Mouse (Mus musculus): ENCODE measurements around the gene Itsn1.

Itsn1 gene

GRCm38 (mm10) chr16:91729066-91729482, at the start of gene Itsn1:
Gene Itsn1 (plus strand): TSS chr16:91729281.
- peak; percentile 95 for DNase-seq (ENCODE audit: low spot score)

GRCm38 (mm10) chr16:91680656-91681055, 48.4 kb upstream of the Itsn1 start:
- no peak for DNase-seq (ENCODE audit: low spot score)

- no peak for DNase-seq (ENCODE audit: low spot score)
Measured at GRCm38 (mm10) chr16:91685526-91685925, 43.6 kb upstream of the Itsn1 start.

GRCm38 (mm10) chr16:91686369-91686768, 42.7 kb upstream of the Itsn1 start:
- DNase-seq (ENCODE audit: low spot score), result no peak

DNA sequence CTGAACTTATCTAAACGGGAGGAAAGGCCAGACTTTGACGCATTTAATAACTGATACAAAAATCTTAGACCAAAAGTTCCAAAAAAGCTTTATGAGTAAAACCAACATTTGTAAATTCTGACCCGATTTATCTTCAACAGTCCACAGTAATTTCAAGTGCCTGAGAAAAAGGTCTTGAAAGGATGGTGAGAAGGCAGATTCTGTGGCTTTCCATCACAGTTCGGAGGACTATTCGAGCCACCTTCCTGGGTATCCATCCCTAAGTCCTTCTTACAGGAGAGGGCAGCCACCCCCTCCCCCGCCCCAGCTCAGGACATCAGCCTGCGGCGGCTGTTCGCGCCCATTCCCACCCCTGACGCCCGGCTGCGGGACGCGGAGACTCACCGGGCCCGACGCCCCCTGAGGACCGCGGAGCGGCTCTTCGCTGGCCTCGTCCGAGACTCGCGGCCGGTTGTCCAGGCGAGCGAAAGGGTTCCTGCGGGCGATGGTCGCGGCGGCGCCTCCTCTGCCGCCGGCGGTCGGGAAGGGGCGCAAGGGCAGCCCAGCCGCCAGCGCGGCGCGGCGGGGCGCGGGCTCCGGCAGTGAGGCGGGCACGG, 41.0 kb upstream of the Itsn1 start:
- no peak for DNase-seq (ENCODE audit: low spot score)

DNA sequence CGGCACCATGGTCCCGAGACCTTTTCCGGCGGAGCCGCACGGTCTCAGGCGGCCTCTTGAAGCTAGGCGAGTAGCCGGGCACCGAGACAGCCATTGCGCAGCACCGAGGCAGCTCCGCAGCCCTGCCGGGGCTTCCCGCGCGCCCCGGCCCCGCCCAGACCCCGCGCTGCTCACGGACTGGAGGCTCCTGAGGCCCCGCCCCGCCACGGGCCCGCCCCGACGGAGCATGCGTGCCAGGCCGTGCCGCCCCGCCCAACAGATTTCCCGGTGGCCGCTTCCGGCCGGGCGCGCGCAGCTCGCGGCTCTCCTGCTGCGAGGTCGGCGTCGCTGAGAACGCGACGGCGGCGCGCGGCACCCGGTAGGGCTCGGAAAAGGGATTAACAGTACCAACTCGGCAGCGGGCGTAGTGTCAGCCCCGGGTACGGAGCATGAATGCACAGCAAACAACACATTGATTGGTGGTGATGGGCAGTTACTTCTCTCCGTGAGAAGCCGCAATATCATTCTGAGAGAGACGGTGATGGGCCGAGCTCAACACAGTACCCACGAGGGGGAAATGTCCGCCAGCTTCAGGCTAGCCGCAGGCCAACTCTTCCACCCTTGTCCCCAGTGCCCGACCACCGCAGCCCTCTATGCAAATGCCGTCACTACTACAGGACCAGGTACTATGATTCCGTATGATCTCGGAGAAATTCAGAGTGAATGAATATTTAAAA, 40.3 kb upstream of the Itsn1 start, which contains the start of gene Donson:
Gene Donson (minus strand): TSS at position 152 of the 716 bp plus-strand sequence.
- DNase-seq (ENCODE audit: low spot score), result peak; percentile 92

- no peak for DNase-seq (ENCODE audit: low spot score)
Measured at GRCm38 (mm10) chr16:91689791-91690190, 39.3 kb upstream of the Itsn1 start.

DNA sequence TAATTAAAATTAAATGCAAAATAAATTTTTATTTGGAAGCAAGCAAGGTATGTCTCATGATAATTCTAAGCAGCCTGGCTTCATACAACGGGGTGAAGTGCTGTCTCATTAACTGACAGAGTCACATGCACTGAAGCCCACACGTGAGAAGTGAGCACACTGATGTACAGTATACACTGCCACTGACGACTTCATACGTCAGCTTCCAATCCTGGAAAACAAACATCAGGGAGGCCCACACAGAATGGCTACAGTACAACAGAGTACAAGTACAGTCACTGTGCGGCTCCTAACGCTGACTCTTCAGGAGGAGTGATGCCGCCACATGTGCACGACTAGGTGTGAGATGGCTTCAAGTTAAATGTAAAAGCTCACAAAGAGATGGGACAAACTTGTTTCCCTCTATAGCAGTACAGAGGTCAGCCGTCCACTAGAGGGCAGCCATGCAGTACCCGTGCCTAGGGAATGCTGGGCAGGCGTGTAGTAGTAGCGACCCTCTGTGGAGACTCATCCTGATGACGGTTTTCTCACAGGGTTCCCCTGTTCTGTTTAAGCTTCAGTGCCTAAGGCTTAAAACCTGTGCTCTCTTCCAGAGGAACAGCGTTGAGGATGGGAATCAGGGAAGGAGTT, 34.5 kb upstream of the Itsn1 start:
- DNase-seq (ENCODE audit: low spot score), result peak; percentile 62

DNA sequence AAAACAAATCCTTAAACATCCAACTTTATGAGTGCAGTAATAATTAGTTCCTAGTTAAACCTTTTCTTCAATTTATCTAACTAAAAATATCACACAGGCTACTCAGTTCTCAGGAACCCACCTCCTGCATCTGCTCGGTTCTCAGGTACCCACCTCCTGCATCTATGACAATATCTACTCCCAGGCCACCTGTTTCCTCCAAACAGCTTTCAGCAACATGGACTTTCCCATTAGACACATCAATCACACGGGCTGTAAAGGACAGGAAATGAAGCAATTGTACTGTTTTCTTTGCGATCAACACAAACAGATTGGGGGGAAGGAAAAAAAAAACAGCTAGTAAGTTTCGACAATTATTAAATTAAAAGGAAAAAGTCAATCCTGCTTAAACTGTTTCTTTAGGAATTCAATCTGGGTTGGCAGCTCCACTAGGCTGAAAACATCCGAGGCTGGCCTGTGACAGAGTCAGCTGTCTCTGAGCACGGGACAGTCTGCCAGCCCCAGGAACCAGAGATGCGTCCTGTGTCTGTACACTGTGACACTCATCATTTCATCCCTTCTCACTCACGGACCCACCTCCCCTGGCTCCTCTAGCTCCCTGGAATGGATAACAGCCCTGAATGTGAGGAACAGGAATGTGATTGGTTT, 33.8 kb upstream of the Itsn1 start:
- no peak for DNase-seq (ENCODE audit: low spot score)

- DNase-seq (ENCODE audit: low spot score), result no peak
Measured at GRCm38 (mm10) chr16:91698995-91699394, 30.1 kb upstream of the Itsn1 start.

GRCm38 (mm10) chr16:91701908-91702307, 27.2 kb upstream of the Itsn1 start:
- no peak for DNase-seq (ENCODE audit: low spot score)

DNA sequence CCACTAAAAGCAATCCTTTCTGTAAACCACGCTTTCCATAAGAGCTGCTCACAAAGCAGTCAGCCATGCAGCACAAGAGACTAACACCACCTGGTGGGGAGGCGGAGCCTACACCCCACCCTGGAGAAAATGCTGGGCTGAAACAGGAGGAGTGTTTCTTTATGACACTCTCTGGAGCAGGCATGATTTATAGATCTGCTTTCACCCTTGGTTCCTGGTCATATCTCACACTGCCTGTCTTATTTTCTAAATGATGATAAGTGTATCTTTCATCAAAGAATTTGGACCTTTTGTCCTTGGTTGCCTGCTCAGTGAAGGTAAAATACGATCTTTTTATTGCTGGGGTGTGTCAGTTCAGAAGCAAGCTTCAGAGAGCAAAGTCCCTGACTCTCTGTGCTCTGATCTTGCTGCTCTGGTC, 26.3 kb upstream of the Itsn1 start:
- DNase-seq (ENCODE audit: low spot score), result no peak

DNA sequence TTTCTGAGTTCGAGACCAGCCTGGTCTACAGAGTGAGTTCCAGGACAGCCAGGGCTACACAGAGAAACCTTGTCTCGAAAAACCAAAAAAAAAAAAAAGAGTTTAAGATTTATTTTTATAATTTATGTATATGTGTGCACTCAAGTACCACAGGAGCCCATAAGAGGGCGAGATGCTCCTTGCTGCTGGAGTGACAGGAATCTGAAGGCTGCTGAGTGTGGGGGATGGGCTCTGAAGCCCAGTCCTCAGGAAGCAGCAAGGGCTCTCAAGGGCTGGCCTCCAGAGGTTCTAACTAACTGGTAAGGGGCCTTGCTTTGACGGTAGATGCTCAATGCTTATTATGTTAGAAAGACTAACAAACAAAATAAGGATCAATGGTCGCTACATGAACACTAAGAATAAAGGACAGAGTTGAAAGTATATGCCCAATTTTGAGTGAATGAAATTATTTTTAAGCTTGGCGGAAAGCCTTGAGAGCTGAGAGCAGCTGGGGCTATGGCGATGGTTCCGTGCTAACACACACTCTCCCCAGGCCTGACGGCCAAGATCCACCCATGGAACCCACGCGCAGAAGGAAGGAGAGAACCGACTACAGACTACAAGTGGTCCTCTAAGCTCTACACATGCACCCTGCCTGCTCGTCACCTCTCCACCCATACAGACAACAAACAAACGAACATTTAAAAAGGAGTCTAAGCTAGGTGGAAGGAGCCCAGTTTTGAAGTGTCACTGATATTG, 24.3 kb upstream of the Itsn1 start:
- no peak for DNase-seq (ENCODE audit: low spot score)

DNA sequence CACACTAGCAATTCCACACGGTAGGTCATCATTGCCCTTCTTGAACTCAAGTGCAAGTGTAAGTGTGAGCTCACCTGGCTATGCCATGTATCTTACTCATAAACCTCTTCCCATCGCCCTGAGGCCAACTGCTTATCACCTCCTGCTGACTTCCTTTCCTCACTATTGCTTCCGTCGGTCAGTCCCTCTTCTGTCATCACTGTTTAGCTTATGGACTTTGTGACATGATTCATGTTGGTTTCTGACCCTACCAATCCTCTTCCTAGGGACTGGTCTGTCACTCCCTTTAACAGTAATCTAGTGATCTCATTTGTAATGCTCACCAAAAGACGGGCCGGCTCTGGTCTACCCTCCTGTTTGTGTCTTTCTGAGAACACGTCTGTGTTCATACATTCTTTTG, 18.8 kb upstream of the Itsn1 start:
- DNase-seq (ENCODE audit: low spot score), result no peak

DNA sequence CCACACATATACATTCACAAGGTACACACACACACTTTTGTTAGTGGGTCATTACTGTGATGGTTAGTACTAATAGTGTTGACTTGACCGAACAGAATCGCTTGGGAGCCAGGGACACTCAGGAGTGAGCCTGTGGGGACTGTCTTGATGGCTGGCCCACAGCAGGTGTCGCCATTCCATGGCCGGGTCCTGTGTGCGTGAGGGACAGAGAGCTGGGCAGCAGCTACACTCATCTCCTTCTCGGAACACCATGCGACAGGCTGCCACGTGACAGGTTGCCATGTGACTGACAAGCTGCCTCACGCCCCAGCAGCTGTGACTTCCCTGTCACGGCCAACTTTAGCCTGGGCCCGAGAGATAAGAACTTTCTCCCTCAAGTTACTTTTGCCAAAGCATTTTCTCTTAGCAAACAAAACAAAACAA, 12.1 kb upstream of the Itsn1 start:
- DNase-seq (ENCODE audit: low spot score), result no peak

DNA sequence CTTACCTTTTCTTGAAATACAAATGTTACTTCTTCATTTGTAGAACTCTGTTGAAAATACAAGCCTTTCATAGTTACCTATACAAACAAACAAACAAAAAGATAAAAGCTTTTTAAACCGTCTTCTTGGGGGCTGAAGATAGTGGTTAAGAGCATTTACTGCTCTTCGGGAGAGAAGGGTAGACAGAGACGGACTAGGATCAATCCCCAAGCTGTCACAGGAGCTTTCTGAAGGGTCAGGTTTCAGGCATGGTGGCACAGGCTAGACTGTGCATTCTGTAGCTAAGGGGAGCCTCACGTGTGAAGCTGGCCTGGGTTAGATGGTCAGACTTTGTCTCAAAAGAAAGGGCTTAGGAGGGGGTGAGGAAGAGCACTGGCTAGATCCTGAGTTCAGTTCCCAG, 11.7 kb upstream of the Itsn1 start:
- no peak for DNase-seq (ENCODE audit: low spot score)

GRCm38 (mm10) chr16:91724247-91724646, 4.8 kb upstream of the Itsn1 start:
- DNase-seq (ENCODE audit: low spot score), result no peak

- DNase-seq (ENCODE audit: low spot score), result no peak
Measured at GRCm38 (mm10) chr16:91727433-91727832, 1.6 kb upstream of the Itsn1 start.

DNA sequence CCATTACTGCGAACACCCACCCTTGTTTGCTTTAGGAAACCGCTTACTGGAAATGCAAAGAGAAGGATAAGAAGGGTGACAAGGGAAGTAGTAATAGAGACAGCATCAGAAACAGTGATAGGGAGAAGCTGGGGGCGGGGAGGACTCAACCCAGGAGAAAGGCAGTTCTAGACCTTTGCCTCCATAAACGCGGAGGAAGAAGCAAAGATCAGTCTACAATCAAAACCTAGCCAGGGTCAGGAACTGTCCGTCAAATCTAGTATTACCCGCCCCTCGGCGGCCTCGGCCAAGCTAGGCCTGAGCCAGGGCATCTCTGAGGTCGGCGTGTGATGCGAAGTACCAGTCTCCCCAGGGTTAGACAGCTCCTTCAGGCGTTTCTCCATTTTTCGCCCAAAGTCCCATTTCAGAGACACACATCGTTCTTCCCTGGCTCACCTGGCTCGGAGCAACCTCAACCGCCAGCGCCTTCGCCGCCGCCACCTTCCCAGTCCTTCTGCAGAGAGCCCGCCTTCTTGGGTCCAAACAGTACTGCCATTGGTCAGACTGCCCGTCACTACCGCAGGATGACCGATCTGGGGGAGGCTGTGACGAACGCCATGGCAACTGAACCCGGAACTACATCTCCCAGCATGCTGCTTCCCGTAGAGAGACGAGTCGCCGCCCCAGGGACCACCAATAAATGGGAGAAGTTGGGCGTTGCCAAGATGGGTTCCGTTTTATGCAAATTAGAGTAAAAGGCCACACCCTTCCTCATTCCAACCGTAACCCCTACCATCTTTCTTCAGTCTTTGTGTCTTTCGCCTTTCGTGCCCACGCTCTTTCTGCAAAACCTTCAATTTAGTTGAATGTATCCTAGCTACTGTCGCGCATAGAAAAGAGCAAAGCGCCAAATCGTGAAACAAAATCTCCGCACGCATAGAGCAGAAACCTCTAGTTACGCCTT, 687 bp upstream of the Itsn1 start, which contains the start of gene Cryzl1:
Gene Cryzl1 (minus strand): TSS at position 853 of the 943 bp plus-strand sequence.
- DNase-seq (ENCODE audit: low spot score), result peak; percentile 92

DNA sequence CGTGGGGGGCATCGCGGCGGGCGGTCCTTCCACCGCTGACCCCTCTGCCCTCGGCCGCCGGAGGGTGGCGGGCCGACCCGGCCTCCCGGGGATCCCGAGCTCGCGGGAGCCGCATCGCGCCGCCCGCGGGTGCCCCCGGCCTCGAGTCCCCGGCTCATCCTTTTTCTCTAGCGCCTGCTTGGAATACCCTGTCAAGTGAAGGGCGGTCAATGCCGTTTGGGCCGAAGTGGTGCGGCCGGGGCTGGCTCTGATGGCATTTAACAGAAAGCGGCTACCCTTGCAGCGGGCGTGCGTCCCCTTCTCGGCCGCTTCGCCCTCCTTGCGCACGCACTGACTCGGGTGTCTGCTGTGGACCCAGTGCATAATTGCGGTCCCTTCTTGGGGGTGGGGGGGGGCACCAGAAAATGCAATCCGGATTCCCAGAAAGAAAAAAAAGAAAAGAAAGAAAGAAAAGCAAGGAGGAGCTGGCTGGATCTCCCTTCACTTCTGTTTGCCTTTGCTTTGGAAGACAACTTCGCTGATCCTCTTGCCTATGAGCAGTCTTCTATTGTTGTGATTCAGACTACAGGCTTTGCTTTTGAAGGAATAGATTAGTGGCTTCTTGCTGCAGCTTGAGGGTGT, 850 bp downstream of the Itsn1 start:
- DNase-seq (ENCODE audit: low spot score), result no peak

Data from ovary, postnatal 14 days (tissue).